Comparison of ENCODE assay signal across 20 mouse cellular contexts in genomic region chr14:27822566-27822965, GRCm38 (mm10).
A peak's percentile ranks its signal among the peaks of the same experiment; 100 is the strongest.
DNase-seq lines count a peak whose midpoint lies in the region; ATAC-seq and TF ChIP-seq lines count a peak whose summit lies in the region.
"Had no signal": no experiment of that assay in that cellular context is flagged by ENCODE, and none has a peak within 500 bp of the region (broad histone marks: within the 10 kb centered on the region; RNA-seq: fewer than 3 reads in every experiment).

No protein-coding gene starts in this region.

- no peaks in the 10 kb centered on the region for H3K27me3 ChIP-seq in intestine, embryonic 14.5 days (replicated peaks; ENCODE audit: control insufficient read depth, insufficient read depth, low read length)
- H3K27me3 ChIP-seq in intestine, postnatal 0 days (replicated peaks; ENCODE audit: control insufficient read depth, insufficient read depth, low read length) = no peaks in the 10 kb centered on the region
- no peaks in the 10 kb centered on the region for H3K27me3 ChIP-seq in midbrain, embryonic 10.5 days (ENCODE audit: low read depth, poor library complexity, severe bottlenecking)
- H3K27me3 ChIP-seq: embryonic facial prominence, embryonic 13.5 days; forebrain, embryonic 13.5 days; heart, embryonic 13.5 days; hindbrain, embryonic 15.5 days had no signal

- no peak overlapping the region for H3K27ac ChIP-seq in intestine, embryonic 14.5 days (ENCODE audit: low read depth)
- H3K27ac ChIP-seq in intestine, postnatal 0 days (ENCODE audit: low read depth, low read length) = no peak overlapping the region
- no peak overlapping the region for H3K27ac ChIP-seq in midbrain, embryonic 10.5 days (replicated peaks)
- H3K27ac ChIP-seq: embryonic facial prominence, embryonic 10.5 days; forebrain, embryonic 10.5 days; forebrain, embryonic 13.5 days; gastrocnemius, adult 2 months; heart, adult 2 months; heart, embryonic 10.5 days; heart, embryonic 13.5 days; hindbrain, embryonic 15.5 days had no signal

- peak; percentile 45 for DNase-seq in heart, adult 11 months
- DNase-seq in heart, adult 18-20 months = no peak
- peak; percentile 33 for DNase-seq in intestine, embryonic 14.5 days (ENCODE audit: low spot score)
- DNase-seq in midbrain, embryonic 10.5 days (ENCODE audit: low spot score) = no peak
- no peak for DNase-seq in kidney, postnatal 36 days
- DNase-seq in thymus, postnatal 4 days = no peak
- DNase-seq: embryo, embryonic 11 days had no signal

- H3K36me3 ChIP-seq in intestine, embryonic 14.5 days (ENCODE audit: control insufficient read depth, insufficient read depth, low read length) = no peaks in the 10 kb centered on the region
- H3K36me3 ChIP-seq in intestine, postnatal 0 days (ENCODE audit: control insufficient read depth, insufficient read depth) = no peaks in the 10 kb centered on the region
- H3K36me3 ChIP-seq in midbrain, embryonic 10.5 days = no peaks in the 10 kb centered on the region
- H3K36me3 ChIP-seq: embryonic facial prominence, embryonic 10.5 days; embryonic facial prominence, embryonic 13.5 days; forebrain, embryonic 10.5 days; heart, embryonic 10.5 days; heart, embryonic 13.5 days; hindbrain, embryonic 15.5 days had no signal

- H3K9me3 ChIP-seq in intestine, embryonic 14.5 days (ENCODE audit: control insufficient read depth, low read length) = no peaks in the 10 kb centered on the region
- H3K9me3 ChIP-seq in intestine, postnatal 0 days (ENCODE audit: control insufficient read depth) = no peaks in the 10 kb centered on the region
- no peaks in the 10 kb centered on the region for H3K9me3 ChIP-seq in midbrain, embryonic 10.5 days (replicated peaks)
- H3K9me3 ChIP-seq: embryonic facial prominence, embryonic 10.5 days; embryonic facial prominence, embryonic 13.5 days; forebrain, embryonic 10.5 days; forebrain, embryonic 13.5 days; heart, embryonic 10.5 days; heart, embryonic 13.5 days; hindbrain, embryonic 15.5 days had no signal

- no peak overlapping the region for H3K4me3 ChIP-seq in intestine, embryonic 14.5 days (ENCODE audit: low read depth, low read length)
- no peak overlapping the region for H3K4me3 ChIP-seq in intestine, postnatal 0 days (ENCODE audit: low read depth, low read length)
- no peak overlapping the region for H3K4me3 ChIP-seq in midbrain, embryonic 10.5 days
- H3K4me3 ChIP-seq: embryonic facial prominence, embryonic 10.5 days; embryonic facial prominence, embryonic 13.5 days; forebrain, embryonic 10.5 days; forebrain, embryonic 13.5 days; gastrocnemius, adult 2 months; heart, adult 2 months; heart, embryonic 10.5 days; heart, embryonic 13.5 days; hindbrain, embryonic 15.5 days had no signal

- TF ChIP-seq CTCF in intestine, postnatal 0 days (IDR thresholded peaks at IDR 0.05; ENCODE audit: low read depth) = no peak

- 89% methylated on average over 6 of the region's 6 CpGs for WGBS in intestine, embryonic 14.5 days
- 88% methylated on average over 6 of the region's 6 CpGs for WGBS in intestine, postnatal 0 days
- 92% methylated on average over 6 of the region's 6 CpGs for WGBS in midbrain, embryonic 10.5 days

- no peak for ATAC-seq in intestine, embryonic 14.5 days (replicated peaks; ENCODE audit: low FRiP score, low TSS enrichment, low read depth)
- peak; percentile 22; the same call in 1 of the 2 replicates for ATAC-seq in intestine, postnatal 0 days
- ATAC-seq: activated CD4-positive, CD25-positive, alpha-beta regulatory T cell, adult 4 months; CD4-positive, CD25-positive, alpha-beta regulatory T cell, adult 4 months; forebrain, embryonic 13.5 days; forebrain, embryonic 16.5 days had no signal

- H3K4me1 ChIP-seq in intestine, embryonic 14.5 days (replicated peaks; ENCODE audit: control insufficient read depth, insufficient read depth, low read length) = no peaks in the 10 kb centered on the region
- 0 out of 2 replicates have a peak, but pooled peaks cover 5% of the 10 kb centered on the region for H3K4me1 ChIP-seq in intestine, postnatal 0 days (replicated peaks; ENCODE audit: control insufficient read depth, insufficient read depth, low read length)
- no peaks in the 10 kb centered on the region for H3K4me1 ChIP-seq in midbrain, embryonic 10.5 days
- H3K4me1 ChIP-seq: embryonic facial prominence, embryonic 10.5 days; forebrain, embryonic 10.5 days; heart, embryonic 10.5 days; hindbrain, embryonic 15.5 days had no signal

- H3K9ac ChIP-seq in intestine, embryonic 14.5 days (ENCODE audit: low read length) = no peak overlapping the region
- no peak overlapping the region for H3K9ac ChIP-seq in intestine, postnatal 0 days (ENCODE audit: low read depth, low read length)
- H3K9ac ChIP-seq: embryonic facial prominence, embryonic 13.5 days; forebrain, embryonic 13.5 days; heart, embryonic 13.5 days; hindbrain, embryonic 15.5 days had no signal

- H3K4me2 ChIP-seq in intestine, embryonic 14.5 days (ENCODE audit: low read length) = no peak overlapping the region
- no peak overlapping the region for H3K4me2 ChIP-seq in intestine, postnatal 0 days (replicated peaks; ENCODE audit: low read depth)
- H3K4me2 ChIP-seq: embryonic facial prominence, embryonic 13.5 days; forebrain, embryonic 13.5 days; heart, embryonic 13.5 days; hindbrain, embryonic 15.5 days had no signal

Comparison
In these comparisons a context has a peak if more than half of its experiments do, and no peak if none do; other contexts are left out.
1. DNase-seq: peak in heart, adult 11 months (single experiment) and intestine, embryonic 14.5 days (single experiment); none in heart, adult 18-20 months (0 of 2), midbrain, embryonic 10.5 days (single experiment), kidney, postnatal 36 days (0 of 2) and thymus, postnatal 4 days (single experiment).